Mouse (Mus musculus): Measurements from ENCODE around the gene Naga.
A peak's percentile ranks its signal among the peaks of the same experiment; 100 is the strongest.

The Naga gene

GRCm38 (mm10) chr15:82354126-82354945, 15.6 kb upstream of the Naga start, which contains the start of gene Ndufa6:
TSS of gene Ndufa6 (minus strand) at chr15:82354322.
- DNase-seq (ENCODE audit: low spot score) = peak; percentile 97

DNA sequence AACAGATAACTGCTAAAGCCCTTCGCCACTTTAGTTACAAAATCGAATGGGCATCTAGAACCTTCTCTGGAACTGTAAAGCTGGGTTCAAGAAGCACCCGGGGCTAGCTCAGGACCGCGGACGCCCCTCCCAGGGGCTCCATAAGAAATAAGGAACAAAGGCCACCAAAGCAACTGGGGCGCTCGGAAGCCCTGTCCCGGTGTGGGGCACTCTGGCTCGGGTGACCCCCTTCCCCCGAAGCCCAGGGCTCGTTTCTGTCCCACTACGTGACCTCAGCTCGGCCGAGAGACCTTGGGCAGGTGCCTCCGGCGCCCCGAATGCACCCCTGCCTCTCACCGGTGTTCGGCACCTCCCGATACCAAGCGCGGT, 15.0 kb upstream of the Naga start:
- no peak for DNase-seq (ENCODE audit: low spot score)

DNA sequence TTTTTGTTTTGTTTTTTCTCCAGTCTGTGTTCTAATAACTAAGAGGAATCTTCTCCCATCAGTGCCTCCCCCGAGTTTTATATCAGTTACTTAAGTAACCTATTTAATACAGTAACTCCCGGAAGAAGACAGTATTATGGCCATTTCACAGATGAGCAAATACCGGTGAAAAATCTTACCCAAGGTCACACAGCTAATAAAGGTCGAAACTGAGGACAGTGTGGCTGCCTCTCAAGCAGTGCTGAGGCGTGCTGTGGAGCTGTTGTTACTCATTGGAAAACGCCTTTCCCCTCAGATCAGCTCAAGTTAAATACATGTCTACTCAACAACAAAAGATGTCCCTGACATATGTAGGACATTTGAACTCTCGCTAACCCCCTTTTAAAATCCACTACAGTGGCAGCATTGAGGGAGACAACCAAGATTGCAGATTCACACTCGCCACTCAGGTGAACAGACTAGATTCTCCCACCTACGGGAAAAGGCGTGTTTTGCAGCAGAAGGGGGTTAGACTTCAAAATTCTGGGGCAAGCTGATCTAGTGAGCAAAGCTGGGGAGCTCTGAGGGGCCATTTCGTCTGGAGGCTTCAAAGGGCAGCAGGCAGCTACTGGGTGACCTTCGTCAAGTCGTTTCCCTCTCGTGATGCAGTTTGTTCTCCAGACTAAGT, 14.5 kb upstream of the Naga start:
- no peak for DNase-seq (ENCODE audit: low spot score)

- no peak for DNase-seq (ENCODE audit: low spot score)
Observed at GRCm38 (mm10) chr15:82351480-82351879, 12.8 kb upstream of the Naga start.

DNA sequence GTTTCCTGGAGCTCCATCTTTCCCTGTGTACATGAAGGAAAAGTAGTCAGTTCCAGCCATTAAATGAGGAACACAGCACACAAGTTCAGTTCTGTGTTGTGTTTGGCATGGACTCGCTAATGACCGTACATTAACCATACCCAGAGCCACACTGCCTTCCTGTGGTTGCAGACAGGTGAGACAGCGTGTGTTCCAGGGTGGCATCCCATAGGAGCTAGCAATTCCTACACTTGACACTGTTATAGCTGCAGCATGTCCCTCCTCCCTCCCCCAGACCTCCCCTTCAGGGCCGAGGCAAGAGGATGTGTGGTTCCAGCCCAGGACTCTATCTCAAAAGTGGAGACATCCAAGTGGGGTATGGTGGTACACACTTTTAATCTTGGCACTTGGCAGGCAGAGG, 11.6 kb upstream of the Naga start:
- DNase-seq (ENCODE audit: low spot score) = no peak

- no peak for DNase-seq (ENCODE audit: low spot score)
Observed at GRCm38 (mm10) chr15:82348999-82349341, 10.2 kb upstream of the Naga start.

- no peak for DNase-seq (ENCODE audit: low spot score)
Observed at GRCm38 (mm10) chr15:82348258-82348998, 9.7 kb upstream of the Naga start.

DNA sequence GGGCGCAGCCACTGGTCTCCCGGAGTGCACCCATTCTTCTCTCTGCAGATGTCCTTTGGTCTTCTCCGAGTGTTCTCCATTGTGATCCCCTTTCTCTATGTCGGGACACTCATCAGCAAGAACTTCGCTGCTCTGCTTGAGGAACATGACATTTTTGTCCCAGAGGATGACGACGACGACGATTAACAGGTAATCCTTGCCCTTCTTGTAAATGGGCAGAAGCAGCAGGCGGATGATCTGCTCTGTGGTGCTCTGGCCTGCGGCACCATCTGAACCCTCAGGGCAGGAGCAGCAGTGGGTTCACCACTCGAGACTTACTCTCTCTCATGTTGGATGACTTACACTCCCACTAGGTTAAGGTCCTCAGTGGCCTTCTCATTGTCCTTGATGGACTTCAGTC, 9.1 kb upstream of the Naga start:
- no peak for DNase-seq (ENCODE audit: low spot score)

DNA sequence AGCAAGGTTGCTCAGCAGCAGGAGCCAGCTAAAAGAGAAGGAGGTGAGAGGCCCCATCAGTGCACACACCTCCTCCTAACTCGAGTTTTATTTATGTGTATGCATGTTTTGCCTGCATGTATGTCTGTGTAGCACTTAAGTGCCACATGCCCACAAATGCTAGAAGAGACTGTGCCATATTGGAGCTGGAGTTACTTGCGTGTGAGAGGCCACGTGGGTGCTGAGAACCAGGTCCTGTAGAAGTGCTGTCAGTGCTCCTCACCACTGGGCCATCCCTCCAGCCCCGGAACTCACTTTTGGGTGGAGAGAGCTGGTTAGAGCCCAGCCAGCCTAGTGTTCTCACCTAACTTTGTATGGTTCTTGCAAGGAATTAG, 8.6 kb upstream of the Naga start:
- DNase-seq (ENCODE audit: low spot score) = no peak

- no peak for DNase-seq (ENCODE audit: low spot score)
Observed at GRCm38 (mm10) chr15:82346580-82347302, 8.0 kb upstream of the Naga start.

DNA sequence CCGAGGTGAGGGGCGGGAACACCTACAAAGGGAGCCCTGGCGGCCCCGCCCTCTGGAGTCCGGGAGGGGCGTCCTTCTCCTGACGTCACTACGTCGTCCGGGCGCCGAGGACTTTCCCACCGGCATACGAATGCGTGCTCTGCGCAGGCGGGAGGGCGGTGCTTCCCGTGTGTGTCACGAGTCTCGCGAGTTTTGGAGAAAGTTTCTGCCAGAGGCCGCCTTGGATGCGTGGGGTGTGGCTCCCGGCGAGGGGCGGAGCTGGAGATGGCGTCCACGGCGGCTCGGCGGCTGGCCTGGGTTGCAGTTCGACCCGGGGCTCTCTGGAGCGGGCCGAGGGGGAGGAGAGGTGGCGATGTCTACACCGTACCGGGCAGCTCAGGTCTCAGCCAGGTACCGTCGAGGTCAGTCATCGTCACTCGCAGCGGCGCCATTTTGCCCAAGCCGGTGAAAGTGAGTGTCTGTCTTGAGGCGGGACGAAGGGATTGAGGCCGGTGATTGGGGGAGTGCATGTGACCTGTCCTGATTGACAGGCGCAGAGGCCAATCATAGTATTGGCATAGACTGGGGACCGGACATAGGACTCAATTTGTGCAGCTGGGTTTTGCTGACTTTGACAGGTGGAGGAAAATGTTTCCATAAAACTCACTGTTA, 7.2 kb upstream of the Naga start:
- DNase-seq (ENCODE audit: low spot score) = peak; percentile 98

DNA sequence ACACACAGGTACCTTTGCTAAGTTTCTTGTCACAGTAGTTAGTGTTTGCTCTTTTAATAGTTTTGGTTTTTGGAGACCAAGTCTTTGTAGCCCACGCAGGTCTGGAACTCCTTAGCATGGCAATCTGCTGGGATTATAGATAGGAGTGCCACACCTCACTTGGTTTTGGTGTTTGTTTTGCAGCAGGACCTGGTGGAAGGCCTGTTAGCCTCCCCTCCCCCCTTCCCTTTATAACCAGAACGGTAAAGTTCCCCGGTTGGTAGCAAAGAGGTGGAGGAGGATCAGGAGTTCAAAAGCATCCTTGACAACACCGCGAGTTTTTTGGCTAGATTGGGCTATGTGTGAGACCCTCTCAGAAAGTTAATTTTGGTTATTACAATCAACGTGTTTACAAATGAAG, 6.2 kb upstream of the Naga start:
- no peak for DNase-seq (ENCODE audit: low spot score)

GRCm38 (mm10) chr15:82343368-82344287, 4.9 kb upstream of the Naga start:
- no peak for DNase-seq (ENCODE audit: low spot score)

- no peak for DNase-seq (ENCODE audit: low spot score)
Observed at GRCm38 (mm10) chr15:82342543-82342935, 3.8 kb upstream of the Naga start.

DNA sequence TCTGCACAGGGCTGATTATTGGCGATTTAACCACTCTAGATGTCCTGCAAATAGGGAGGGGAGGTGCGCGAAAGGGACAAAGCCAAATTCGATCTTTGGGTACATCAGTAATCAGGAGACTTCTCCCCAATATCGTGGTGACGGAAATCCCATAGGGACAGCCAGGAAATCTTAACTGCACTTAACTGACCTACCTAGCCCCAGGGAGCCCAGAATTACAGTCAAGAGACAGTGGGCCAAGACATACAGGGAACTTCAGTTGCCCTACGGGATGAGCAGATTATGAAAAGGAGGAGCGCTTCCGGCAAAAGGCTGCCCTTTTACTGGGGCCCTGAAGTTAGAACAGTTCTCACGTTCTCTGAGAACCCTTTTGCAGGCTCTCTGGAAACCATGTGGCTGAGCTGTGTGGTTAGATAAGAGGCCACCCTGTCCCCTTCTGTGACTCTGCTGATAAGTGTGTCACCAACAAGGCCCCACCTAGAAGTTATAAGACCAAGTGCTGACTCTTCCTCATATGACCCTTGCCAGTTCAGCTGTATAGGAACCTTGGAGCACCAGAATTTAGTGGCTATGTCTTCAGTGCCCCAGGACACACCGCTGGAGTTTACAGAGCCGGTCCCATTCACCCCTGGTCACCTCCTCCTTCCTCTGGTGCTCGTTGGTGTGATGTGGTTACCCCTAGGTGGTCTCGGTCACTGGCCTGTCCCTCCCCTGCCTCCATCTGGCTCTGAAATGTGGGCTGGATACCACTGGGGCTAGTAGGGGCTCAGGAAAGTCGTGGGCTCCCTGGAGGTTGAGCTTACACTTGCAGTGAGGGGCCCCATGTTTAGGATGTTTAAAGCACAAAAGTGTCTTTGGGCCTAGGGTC, 3.2 kb upstream of the Naga start:
- DNase-seq (ENCODE audit: low spot score) = no peak

DNA sequence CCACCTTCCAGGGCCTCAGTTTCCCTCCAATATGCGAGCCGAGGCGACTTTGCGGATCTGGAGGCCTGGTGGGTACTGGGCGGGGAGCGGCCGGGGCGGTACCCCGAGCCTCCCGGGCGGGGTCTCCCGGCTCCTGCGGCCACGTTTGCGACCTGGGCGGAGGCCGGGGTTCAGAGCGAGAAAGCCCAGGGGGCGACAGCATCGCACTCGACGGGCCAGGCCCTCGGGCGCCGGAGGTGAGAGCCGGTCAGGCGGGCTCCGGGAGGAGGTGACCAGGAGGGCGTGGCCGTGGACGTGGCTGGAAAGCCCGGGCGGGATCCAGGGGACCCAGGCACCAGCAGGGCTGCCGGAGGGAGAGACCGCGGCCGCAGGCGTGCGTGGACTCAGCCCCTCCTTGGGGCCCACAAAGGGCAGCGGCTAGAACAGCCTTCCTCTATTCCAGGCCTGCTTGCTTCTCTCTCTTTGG, 2.3 kb upstream of the Naga start:
- peak; percentile 71 for DNase-seq (ENCODE audit: low spot score)

- no peak for DNase-seq (ENCODE audit: low spot score)
Observed at GRCm38 (mm10) chr15:82340414-82341035, 1.8 kb upstream of the Naga start.

- no peak for DNase-seq (ENCODE audit: low spot score)
Observed at GRCm38 (mm10) chr15:82339634-82340254, 1.0 kb upstream of the Naga start.

- no peak for DNase-seq (ENCODE audit: low spot score)
Observed at GRCm38 (mm10) chr15:82339150-82339549, 425 bp upstream of the Naga start.

Measured in urinary bladder, postnatal 14 days (tissue).